In the genomic region with DNA sequence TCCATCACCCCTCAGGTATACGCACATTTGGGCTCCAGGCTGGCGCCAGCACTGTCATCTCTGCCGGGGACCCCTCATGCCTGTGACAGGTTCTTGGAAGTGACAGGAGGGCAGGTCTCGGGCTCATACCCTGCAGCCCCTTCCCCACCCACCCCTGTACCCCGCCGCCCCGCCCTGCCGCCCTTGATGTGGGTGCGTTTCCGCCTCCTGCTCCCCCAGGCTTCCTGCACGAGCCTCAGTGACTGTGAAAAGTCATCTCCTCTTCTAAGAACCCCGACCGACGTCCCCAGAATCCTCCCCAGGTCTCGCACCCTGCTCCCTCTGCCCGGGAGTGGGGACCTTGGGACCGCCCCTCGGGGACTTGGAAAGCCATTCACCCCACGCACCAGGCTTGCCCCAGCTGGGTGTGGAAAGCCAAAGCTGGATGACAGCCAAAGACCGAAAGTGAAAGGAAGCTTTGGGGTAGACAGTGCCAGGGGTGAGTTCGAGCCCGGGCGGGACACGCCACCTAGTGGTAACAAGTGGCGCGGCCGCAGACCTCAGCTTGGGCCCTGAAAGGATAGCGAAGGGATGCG, we compare ENCODE assay signal across 8 mouse cellular contexts. TPM values are rescaled to one million over a fixed set of nuclear protein-coding genes. Genes with fewer than 3 reads are reported as not detected.
DNase-seq lines count a peak whose midpoint lies in the region; ATAC-seq and TF ChIP-seq lines count a peak whose summit lies in the region.

A gene (minus strand): TSS at position 239 of the 575 bp plus-strand sequence.
A gene (minus strand): TSS at position 440 of the 575 bp plus-strand sequence.

- H3K9me3 ChIP-seq in heart, embryonic 11.5 days (replicated peaks; ENCODE audit: control insufficient read depth, low read length): no peaks in the 10 kb centered on the region
- H3K9me3 ChIP-seq in kidney, embryonic 16.5 days (ENCODE audit: low read length): no peaks in the 10 kb centered on the region

- no peak for TF ChIP-seq POLR2A in liver, adult 2 months (IDR thresholded peaks at IDR 0.05; ENCODE audit: extremely low read depth, insufficient read depth, low read length)

- DNase-seq in B cell, adult 2 months: peak; percentile 92 to 93
- DNase-seq in brain, adult 2 months (ENCODE audit: low read depth, low spot score): peak; percentile 93
- DNase-seq in liver, adult 2 months (ENCODE audit: extremely low read depth, low read depth, low spot score): peak; percentile 77
- peak; percentile 87 to 90 for DNase-seq in spleen, postnatal 36 days (ENCODE audit: low spot score in 2 of 2)

- H3K79me2 ChIP-seq in liver, adult 2 months (ENCODE audit: control insufficient read depth, insufficient read depth, low read length): no peaks in the 10 kb centered on the region; the same call in 1 of the 2 replicates

- no peaks in the 10 kb centered on the region for H3K36me3 ChIP-seq in heart, embryonic 11.5 days (ENCODE audit: control insufficient read depth, insufficient read depth, low read length)
- H3K36me3 ChIP-seq in kidney, embryonic 16.5 days (ENCODE audit: insufficient read depth, low read length): no peaks in the 10 kb centered on the region
- no peaks in the 10 kb centered on the region for H3K36me3 ChIP-seq in liver, adult 2 months (ENCODE audit: control insufficient read depth, insufficient read depth, low read length)

- peak within 1 kb of the TSS; percentile 77 for H3K27ac ChIP-seq in heart, embryonic 11.5 days (ENCODE audit: low read depth, low read length)
- H3K27ac ChIP-seq in kidney, embryonic 16.5 days (ENCODE audit: low read length): no peak within 1 kb of the TSS
- H3K27ac ChIP-seq in liver, adult 2 months (replicated peaks; ENCODE audit: insufficient read depth, low read depth, low read length): peak within 1 kb of the TSS; percentile 74

- H3K27me3 ChIP-seq in heart, embryonic 11.5 days (ENCODE audit: control insufficient read depth, insufficient read depth, low read length): peaks cover 4% of the 10 kb centered on the region; the same call in 1 of the 2 replicates
- H3K27me3 ChIP-seq in kidney, embryonic 16.5 days (ENCODE audit: insufficient read depth, low read length): no peaks in the 10 kb centered on the region
- H3K27me3 ChIP-seq in liver, adult 2 months (ENCODE audit: control insufficient read depth, insufficient read depth, low read length): no peaks in the 10 kb centered on the region

- TF ChIP-seq CTCF in liver, adult 2 months (IDR thresholded peaks at IDR 0.05; ENCODE audit: low read depth, low read length): peak; percentile 97

- WGBS in heart, embryonic 11.5 days (ENCODE audit: insufficient replicate concordance): 2% methylated on average over 29 of the region's 29 CpGs
- 2% methylated on average over 29 of the region's 29 CpGs for WGBS in kidney, embryonic 16.5 days
- 4% methylated on average over 29 of the region's 29 CpGs for WGBS in liver, adult 2 months

- peak within 1 kb of the TSS; percentile 71 for H3K4me3 ChIP-seq in heart, embryonic 11.5 days (ENCODE audit: low read depth, low read length)
- H3K4me3 ChIP-seq in kidney, embryonic 16.5 days (ENCODE audit: low read length): peak within 1 kb of the TSS; percentile 70
- H3K4me3 ChIP-seq in liver, adult 2 months (ENCODE audit: insufficient read depth, low read depth, low read length): peak within 1 kb of the TSS; percentile 70

- ATAC-seq in erythroblast, adult 5-6 weeks (replicated peaks; ENCODE audit: low FRiP score, poor library complexity, severe bottlenecking): peak; percentile 84
- peak; percentile 71 for ATAC-seq in heart, embryonic 11.5 days (replicated peaks; ENCODE audit: insufficient number of reproducible peaks, low FRiP score, low TSS enrichment)
- peak; percentile 88 for ATAC-seq in kidney, embryonic 16.5 days (ENCODE audit: low FRiP score, low TSS enrichment)
- ATAC-seq in monocyte, adult 5-6 weeks (replicated peaks; ENCODE audit: insufficient number of reproducible peaks, low FRiP score, low TSS enrichment, poor library complexity, severe bottlenecking): peak; percentile 92

- peak within 1 kb of the TSS; percentile 88 for H3K4me2 ChIP-seq in heart, embryonic 11.5 days
- peak within 1 kb of the TSS; percentile 83 for H3K4me2 ChIP-seq in kidney, embryonic 16.5 days (replicated peaks; ENCODE audit: low read depth, low read length)

- H3K4me1 ChIP-seq in heart, embryonic 11.5 days (ENCODE audit: control insufficient read depth, insufficient read depth, low read length): peaks cover 11% of the 10 kb centered on the region
- 0 out of 2 replicates have a peak, but pooled peaks cover 4% of the 10 kb centered on the region for H3K4me1 ChIP-seq in kidney, embryonic 16.5 days (ENCODE audit: insufficient read depth, low read length)
- H3K4me1 ChIP-seq in liver, adult 2 months (ENCODE audit: control insufficient read depth, insufficient read depth, low read length): peaks cover 21% of the 10 kb centered on the region

- H3K9ac ChIP-seq in heart, embryonic 11.5 days (ENCODE audit: low read depth, low read length): peak within 1 kb of the TSS; percentile 80
- H3K9ac ChIP-seq in kidney, embryonic 16.5 days (replicated peaks; ENCODE audit: low read length): peak within 1 kb of the TSS; percentile 76
- peak within 1 kb of the TSS; percentile 76 for H3K9ac ChIP-seq in liver, adult 2 months (ENCODE audit: low read depth, low read length)

RNA-seq across cellular contexts. Expression of the first gene that starts in this region (rescaled TPM):
- total RNA-seq in erythroblast, adult 5-6 weeks (2015; ENCODE audit: low replicate concordance): not detected in 2 replicates
- not detected in 2 replicates for total RNA-seq in erythroblast, adult 5-6 weeks (2017; ENCODE audit: low replicate concordance)
- polyA plus RNA-seq in heart, embryonic 11.5 days (2014; fragmentation: Nextera tagmentation; extraction: Ambion mirVana): 0.21 TPM in 2 replicates
- 0.18 TPM in 1 of 2 replicates, not detected in the other for polyA plus RNA-seq in kidney, embryonic 16.5 days (2015; fragmentation: Nextera tagmentation; extraction: Ambion mirVana)
- 0.13 TPM in 1 of 2 replicates, not detected in the other for total RNA-seq in liver, adult 2 months (2014; rRNA removed)
- polyA plus RNA-seq in liver, adult 2 months (2012; rRNA removed): 0.98 TPM in 1 of 2 replicates, not detected in the other
- total RNA-seq in monocyte, adult 5-6 weeks (2017): 1.5 TPM in 1 of 3 replicates, not detected in the others

RNA-seq across cellular contexts. Expression of the second gene that starts in this region (rescaled TPM):
- total RNA-seq in erythroblast, adult 5-6 weeks (2015; ENCODE audit: low replicate concordance): 1.3 and 3.8 TPM in 2 replicates
- 2.6 and 3.6 TPM in 2 replicates for total RNA-seq in erythroblast, adult 5-6 weeks (2017; ENCODE audit: low replicate concordance)
- 1.6 and 2.5 TPM in 2 replicates for polyA plus RNA-seq in heart, embryonic 11.5 days (2014; fragmentation: Nextera tagmentation; extraction: Ambion mirVana)
- 0.95 and 1.9 TPM in 2 replicates for polyA plus RNA-seq in kidney, embryonic 16.5 days (2015; fragmentation: Nextera tagmentation; extraction: Ambion mirVana)
- 3.2 and 5.4 TPM in 2 replicates for total RNA-seq in liver, adult 2 months (2014; rRNA removed)
- 20.8 and 30.8 TPM in 2 replicates for polyA plus RNA-seq in liver, adult 2 months (2012; rRNA removed)
- total RNA-seq in monocyte, adult 5-6 weeks (2017): 35.3 to 62.4 TPM (median 36.7 TPM) in 3 replicates
